Mouse (Mus musculus) ZHBTc4 (cell line): ENCODE measurements at regions not wholly inside any gene's neighbourhood (a gene's known extent, or its start where the extent isn't known, plus 50 kb on each side); places are given as distances from the start of the nearest gene placed in this dataset.
A peak's percentile ranks its signal among the peaks of the same experiment; 100 is the strongest.
"Not testable (repeated sequence)": the region's sequence is repeated elsewhere in the genome, so short reads cannot be mapped to it uniquely, and the experiment has no call there.

Experiments
- DNase-seq: peaks from one replicate; pipeline ENCODE4 v3.0.0-alpha.2; 2011; ENCODE audit warnings: low read depth, low spot score

GRCm38 (mm10) chr6:13006596-13006995 lies 63.0 kb upstream of the Tmem106b start:
- DNase-seq: no peak

DNA sequence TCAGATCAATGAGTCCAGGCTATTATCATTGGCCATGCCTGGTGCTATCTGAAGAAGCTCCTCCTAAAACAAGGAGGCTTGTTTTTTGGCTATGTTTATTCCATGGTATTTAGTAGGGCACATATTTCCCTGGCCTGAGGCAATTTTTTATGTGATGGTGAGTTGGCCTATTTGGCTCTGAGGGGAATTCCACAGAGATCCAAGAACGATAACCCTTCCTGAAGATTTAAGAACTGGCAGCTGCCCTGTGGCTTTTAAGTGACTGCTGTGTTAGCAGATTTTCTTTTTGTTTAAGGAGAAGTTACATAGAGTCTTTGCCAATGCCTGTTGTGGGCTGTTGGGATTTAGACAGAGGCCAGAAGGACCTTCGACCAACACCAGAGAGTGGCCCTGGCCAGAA lies 74.9 kb upstream of the Tmem106b start:
- no peak for DNase-seq

- no peak for DNase-seq
Measured at GRCm38 (mm10) chr6:12993772-12994171, 75.8 kb upstream of the Tmem106b start.

DNA sequence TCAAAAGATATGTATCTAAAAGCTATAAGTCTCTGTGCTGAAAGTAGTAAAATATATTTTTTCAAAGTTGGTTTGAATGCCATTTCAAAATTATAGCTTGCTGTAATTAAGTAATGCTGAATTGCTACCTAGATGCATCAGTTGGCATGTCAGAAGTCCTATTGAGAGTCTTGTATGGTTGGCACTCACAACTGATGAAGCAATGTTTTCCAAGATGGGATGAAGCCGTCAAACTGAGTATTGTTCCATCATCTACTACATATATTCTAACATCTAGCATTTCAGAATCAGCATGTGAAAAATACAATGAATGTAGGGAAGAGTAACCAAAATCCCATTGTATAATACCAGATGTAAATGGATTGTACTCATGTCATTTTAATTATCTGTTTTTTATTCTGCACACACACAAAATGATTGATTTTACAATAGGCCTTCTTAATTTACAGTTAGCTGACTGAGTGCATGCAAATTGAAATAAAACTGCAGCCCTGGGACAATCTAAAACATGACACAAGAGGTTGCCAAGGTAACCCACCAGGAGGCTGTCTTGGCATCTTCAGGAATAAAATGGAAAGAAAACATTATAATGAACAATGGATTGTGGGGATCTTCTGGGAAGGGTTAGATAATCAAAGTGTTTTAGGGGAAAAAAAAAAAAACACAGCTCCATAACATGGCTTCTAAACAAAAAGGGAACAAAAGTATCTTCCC lies 92.2 kb upstream of the Tmem106b start:
- no peak for DNase-seq

- DNase-seq: no peak
Measured at GRCm38 (mm10) chr6:12971604-12972003, 98.0 kb upstream of the Tmem106b start.

DNA sequence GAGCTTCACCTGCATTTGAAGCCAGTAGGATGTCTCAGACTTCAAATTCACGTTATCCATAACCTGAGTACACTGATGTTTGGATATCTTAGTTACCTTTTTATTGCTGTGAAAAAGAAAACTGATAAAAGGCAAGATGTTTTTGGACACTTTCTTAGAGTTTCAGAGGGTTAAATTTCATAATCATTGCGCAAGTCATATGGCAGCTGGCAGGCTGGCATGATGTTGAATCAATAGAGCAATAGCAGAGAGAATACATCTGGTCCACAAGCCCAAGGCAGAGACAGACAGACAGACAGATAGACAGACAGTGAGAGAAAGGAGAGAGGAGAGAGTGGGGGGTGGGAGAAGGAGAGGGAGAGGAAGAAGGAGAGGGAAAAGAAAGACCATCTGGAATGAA lies 102.3 kb upstream of the Tmem106b start:
- no peak for DNase-seq

DNA sequence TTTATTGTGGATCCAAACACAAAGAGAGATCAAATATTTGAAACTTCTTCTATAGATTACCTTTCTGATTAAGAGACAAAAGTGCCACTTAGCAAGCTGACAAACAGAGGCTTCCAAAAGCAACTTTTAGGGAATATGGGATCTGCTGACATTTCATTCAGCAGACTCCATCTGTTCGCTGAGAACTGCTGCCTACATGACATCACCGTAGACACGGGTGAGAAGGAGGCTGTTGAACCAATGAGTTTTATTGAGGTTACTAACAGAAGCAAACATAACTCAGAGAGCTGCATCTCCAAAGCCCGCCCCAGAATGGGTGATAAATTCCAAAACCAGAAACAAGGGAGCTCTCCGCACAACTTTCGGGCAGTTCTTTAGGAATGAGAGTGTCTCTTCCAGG lies 111.8 kb upstream of the Tmem106b start:
- DNase-seq: no peak

DNA sequence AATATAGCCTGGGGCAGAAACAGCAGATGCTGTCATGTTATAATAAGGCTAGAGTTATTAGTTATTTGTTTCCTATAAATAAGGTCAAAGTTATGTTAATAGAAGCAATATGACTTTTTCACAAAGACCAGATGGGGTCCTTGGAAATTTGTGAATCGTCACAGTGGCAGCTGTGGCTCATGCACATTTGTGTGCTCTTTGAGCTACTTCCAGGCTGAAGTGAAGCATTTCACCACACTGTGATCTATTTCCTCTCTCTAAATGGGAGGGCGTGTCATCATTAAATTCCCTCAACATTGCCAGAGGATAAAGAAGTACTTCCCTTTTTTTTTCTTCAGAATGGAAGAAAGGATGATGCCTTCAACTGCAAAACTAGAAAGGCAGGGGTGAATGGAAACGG lies 157.9 kb upstream of the Tmem106b start:
- DNase-seq: peak; percentile 8

GRCm38 (mm10) chr6:12892929-12893328 lies 143.7 kb upstream of the Thsd7a start:
- DNase-seq: peak; percentile 33

GRCm38 (mm10) chr6:12876947-12877346 lies 127.7 kb upstream of the Thsd7a start:
- peak; percentile 90 for DNase-seq

GRCm38 (mm10) chr6:12876366-12876765 lies 127.2 kb upstream of the Thsd7a start:
- peak; percentile 71 for DNase-seq

GRCm38 (mm10) chr6:12868251-12868650 lies 119.0 kb upstream of the Thsd7a start:
- DNase-seq: peak; percentile 3

DNA sequence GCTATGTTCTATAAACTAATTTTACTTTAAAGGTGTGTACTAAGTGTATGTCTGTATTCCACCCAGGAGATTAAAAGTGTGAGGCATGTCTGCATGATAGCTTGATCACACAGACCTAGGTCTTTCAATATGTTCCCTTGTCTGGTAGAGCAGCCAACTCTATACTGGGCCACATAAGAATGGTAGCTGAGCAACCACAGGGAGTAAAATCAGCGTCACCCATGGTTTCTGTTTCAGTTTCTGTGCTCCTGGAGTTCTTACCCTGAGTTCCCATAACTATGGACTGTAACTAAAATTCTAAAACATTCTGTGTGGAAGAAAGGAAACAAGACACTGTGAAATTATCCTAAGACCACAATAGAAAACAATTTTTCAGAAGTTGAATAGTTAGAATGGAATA lies 102.8 kb upstream of the Thsd7a start:
- DNase-seq: no peak

- DNase-seq: peak; percentile 84
Measured at GRCm38 (mm10) chr6:12835079-12835478, 85.9 kb upstream of the Thsd7a start.

GRCm38 (mm10) chr6:12833358-12833757 lies 84.1 kb upstream of the Thsd7a start:
- no peak for DNase-seq

DNA sequence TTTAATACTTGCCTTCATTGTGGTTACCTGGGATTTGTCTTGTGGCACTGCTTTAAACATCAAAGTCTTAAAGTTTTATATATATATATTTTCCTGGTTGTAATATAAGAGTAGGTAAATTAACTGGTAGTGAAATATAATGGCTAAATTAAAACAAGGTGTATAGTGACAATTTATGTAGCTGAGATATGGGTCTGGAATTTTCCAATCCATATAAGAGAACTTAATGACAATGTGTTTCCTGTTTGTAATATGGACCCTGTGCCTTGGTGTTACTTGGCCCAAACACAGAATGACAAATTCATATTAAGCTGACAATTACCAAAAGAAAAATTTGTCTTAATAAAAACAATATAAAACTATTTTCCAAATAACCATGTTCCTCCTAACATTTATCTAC lies 82.7 kb upstream of the Thsd7a start:
- DNase-seq: no peak

GRCm38 (mm10) chr6:12831485-12831884 lies 82.3 kb upstream of the Thsd7a start:
- peak; percentile 65 for DNase-seq

- DNase-seq: no peak
Measured at GRCm38 (mm10) chr6:12827745-12828144, 78.5 kb upstream of the Thsd7a start.

DNA sequence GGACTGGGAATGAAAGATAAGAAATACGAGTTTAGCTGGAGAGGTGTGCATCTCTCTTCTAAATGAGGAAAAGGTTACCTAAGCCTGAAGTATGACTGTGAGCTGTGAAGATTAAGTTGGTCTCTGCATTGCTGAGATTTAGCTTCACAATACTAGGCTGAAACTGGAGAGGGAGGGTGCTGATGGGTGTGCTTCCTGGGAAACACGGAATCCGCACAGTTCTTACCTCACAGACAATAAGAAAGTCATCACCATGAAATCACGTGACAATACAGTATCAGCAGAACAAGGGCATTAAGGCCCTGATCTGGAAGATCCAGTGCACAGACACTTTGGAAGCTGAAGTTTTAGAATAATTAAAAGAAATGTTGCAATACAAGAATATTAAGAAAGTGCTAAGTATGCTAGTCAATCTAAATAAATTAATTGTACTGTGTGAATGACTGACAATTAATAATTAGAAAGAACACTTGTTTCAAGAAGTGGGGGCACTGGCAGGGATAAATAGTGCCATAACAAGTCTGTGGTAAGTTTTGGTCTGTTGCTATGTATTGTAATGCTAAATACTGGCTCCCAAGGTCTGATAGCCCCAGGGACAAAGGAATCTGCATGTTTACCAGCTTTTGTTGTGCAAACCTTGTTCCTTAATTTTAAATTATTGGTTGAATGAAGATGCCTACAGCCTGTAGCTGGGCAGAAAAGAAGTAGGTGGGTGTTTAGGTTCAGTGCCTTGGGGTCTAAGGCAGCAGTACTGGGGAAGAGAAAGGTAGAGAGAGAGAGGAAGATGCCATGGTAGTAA lies 66.0 kb upstream of the Thsd7a start:
- peak; percentile 82 for DNase-seq

- DNase-seq: not testable (repeated sequence)
Measured at GRCm38 (mm10) chr6:12813781-12814180, 64.6 kb upstream of the Thsd7a start.

- no peak for DNase-seq
Measured at GRCm38 (mm10) chr6:12812467-12812866, 63.3 kb upstream of the Thsd7a start.

DNA sequence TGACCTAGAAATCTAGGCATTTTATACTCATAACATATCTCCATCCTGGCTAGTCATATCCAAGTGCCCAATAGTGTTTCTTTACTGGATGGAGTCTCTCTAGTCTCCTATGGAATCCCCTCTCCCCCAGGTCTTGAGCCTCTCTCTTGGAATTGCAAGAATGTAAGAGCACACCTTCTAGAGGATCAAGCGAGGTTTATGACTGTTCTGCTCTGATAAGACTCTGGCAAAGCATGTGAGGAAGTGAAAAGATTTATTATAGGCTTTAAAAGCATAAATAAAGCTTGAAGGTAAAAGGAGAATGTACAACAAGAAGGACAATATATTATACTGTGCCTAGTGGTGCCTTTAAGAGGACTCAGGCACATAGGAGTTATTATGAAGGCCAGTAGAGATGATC lies 62.8 kb upstream of the Thsd7a start:
- no peak for DNase-seq

- DNase-seq: no peak
Measured at GRCm38 (mm10) chr6:12809601-12810000, 60.4 kb upstream of the Thsd7a start.
